Mouse (Mus musculus): ENCODE results near the gene Mansc4.

GRCm38 (mm10) chr6:147090191-147090590, 3.4 kb upstream of the Mansc4 start:
- TF ChIP-seq CTCF (IDR thresholded peaks at IDR 0.05; ENCODE audit: low read depth, low read length) (no peak), POLR2A (IDR thresholded peaks at IDR 0.05; ENCODE audit: borderline replicate concordance, low read depth, low read length) (no peak)
